Mouse (Mus musculus): ENCODE data around the gene 4930519G04Rik. TPM values are rescaled to one million over a fixed set of nuclear protein-coding genes. Genes with fewer than 3 reads are reported as not detected.
"Not testable (repeated sequence)": the region's sequence is repeated elsewhere in the genome, so short reads cannot be mapped to it uniquely, and the experiment has no call there.

The 4930519G04Rik gene
- not detected in 2 replicates for total RNA-seq (2017)

- not testable (repeated sequence) for ATAC-seq (replicated peaks; ENCODE audit: low read depth, poor library complexity, severe bottlenecking)
These were observed at the start of gene 4930519G04Rik for GRCm38 (mm10) chr5:114853364-114853763. Gene 4930519G04Rik, plus strand, starts transcription at chr5:114853664.

GRCm38 (mm10) chr5:114804335-114804734, 49.1 kb upstream of the 4930519G04Rik start:
- ATAC-seq (replicated peaks; ENCODE audit: low read depth, poor library complexity, severe bottlenecking), result no peak

- no peak for ATAC-seq (replicated peaks; ENCODE audit: low read depth, poor library complexity, severe bottlenecking)
These were observed 48.5 kb upstream of the 4930519G04Rik start for GRCm38 (mm10) chr5:114804958-114805357.

- peak; percentile 55 for ATAC-seq (replicated peaks; ENCODE audit: low read depth, poor library complexity, severe bottlenecking)
These were observed 47.8 kb upstream of the 4930519G04Rik start for GRCm38 (mm10) chr5:114805436-114806350.

GRCm38 (mm10) chr5:114806636-114807035, 46.8 kb upstream of the 4930519G04Rik start:
- no peak for ATAC-seq (replicated peaks; ENCODE audit: low read depth, poor library complexity, severe bottlenecking)

- ATAC-seq (replicated peaks; ENCODE audit: low read depth, poor library complexity, severe bottlenecking), result no peak
These were observed 46.4 kb upstream of the 4930519G04Rik start for GRCm38 (mm10) chr5:114807063-114807462.

- ATAC-seq (replicated peaks; ENCODE audit: low read depth, poor library complexity, severe bottlenecking), result peak; percentile 68
These were observed 46.0 kb upstream of the 4930519G04Rik start for GRCm38 (mm10) chr5:114807468-114807867.

- ATAC-seq (replicated peaks; ENCODE audit: low read depth, poor library complexity, severe bottlenecking), result no peak
These were observed 45.6 kb upstream of the 4930519G04Rik start for GRCm38 (mm10) chr5:114807893-114808292.

GRCm38 (mm10) chr5:114808385-114808784, 45.1 kb upstream of the 4930519G04Rik start:
- no peak for ATAC-seq (replicated peaks; ENCODE audit: low read depth, poor library complexity, severe bottlenecking)

GRCm38 (mm10) chr5:114809181-114809756, 44.2 kb upstream of the 4930519G04Rik start:
- no peak for ATAC-seq (replicated peaks; ENCODE audit: low read depth, poor library complexity, severe bottlenecking)

GRCm38 (mm10) chr5:114809826-114810225, 43.6 kb upstream of the 4930519G04Rik start:
- no peak for ATAC-seq (replicated peaks; ENCODE audit: low read depth, poor library complexity, severe bottlenecking)

- peak; percentile 79 for ATAC-seq (replicated peaks; ENCODE audit: low read depth, poor library complexity, severe bottlenecking)
These were observed 39.8 kb upstream of the 4930519G04Rik start for GRCm38 (mm10) chr5:114813525-114814181.

- no peak for ATAC-seq (replicated peaks; ENCODE audit: low read depth, poor library complexity, severe bottlenecking)
These were observed 36.9 kb upstream of the 4930519G04Rik start for GRCm38 (mm10) chr5:114816599-114816998.

GRCm38 (mm10) chr5:114818124-114818523, 35.3 kb upstream of the 4930519G04Rik start:
- no peak for ATAC-seq (replicated peaks; ENCODE audit: low read depth, poor library complexity, severe bottlenecking)

GRCm38 (mm10) chr5:114822796-114823688, 30.4 kb upstream of the 4930519G04Rik start, which contains the start of gene 1500011B03Rik:
Gene 1500011B03Rik, minus strand, starts transcription at chr5:114823468.
- ATAC-seq (replicated peaks; ENCODE audit: low read depth, poor library complexity, severe bottlenecking), result peak; percentile 29

- ATAC-seq (replicated peaks; ENCODE audit: low read depth, poor library complexity, severe bottlenecking), result peak; percentile 73
These were observed 29.3 kb upstream of the 4930519G04Rik start for GRCm38 (mm10) chr5:114824197-114824596.

GRCm38 (mm10) chr5:114825978-114826691, 27.3 kb upstream of the 4930519G04Rik start:
- peak; percentile 88 for ATAC-seq (replicated peaks; ENCODE audit: low read depth, poor library complexity, severe bottlenecking)

- 0 out of 2 replicates have a peak, but pooled peaks have one; percentile 6 for ATAC-seq (replicated peaks; ENCODE audit: low read depth, poor library complexity, severe bottlenecking)
These were observed 26.0 kb upstream of the 4930519G04Rik start for GRCm38 (mm10) chr5:114827427-114827826.

GRCm38 (mm10) chr5:114829740-114830139, 23.7 kb upstream of the 4930519G04Rik start:
- no peak for ATAC-seq (replicated peaks; ENCODE audit: low read depth, poor library complexity, severe bottlenecking)
